Mouse (Mus musculus) small intestine, adult 2 months (tissue): Measurements from ENCODE around the gene Rab33b.

Source experiments
- CTCF ChIP-seq: fragments of 200-500 bp; IDR thresholded peaks from 2 replicates; pipeline ENCODE4 v1.5.1; 2012; ENCODE audit warnings: low read depth, mild to moderate bottlenecking, control low read depth, inconsistent platforms, low read length, moderate library complexity, mixed read lengths; ENCODE audit not compliant: insufficient replicate concordance, insufficient read length; ENCODE audit errors: extremely low read depth
- POLR2A ChIP-seq: fragments of 200-500 bp; IDR thresholded peaks from 2 replicates; pipeline ENCODE4 v1.6.1; 2012; ENCODE audit warnings: low read depth, mild to moderate bottlenecking, control low read depth, inconsistent platforms, low read length, moderate library complexity

DNA sequence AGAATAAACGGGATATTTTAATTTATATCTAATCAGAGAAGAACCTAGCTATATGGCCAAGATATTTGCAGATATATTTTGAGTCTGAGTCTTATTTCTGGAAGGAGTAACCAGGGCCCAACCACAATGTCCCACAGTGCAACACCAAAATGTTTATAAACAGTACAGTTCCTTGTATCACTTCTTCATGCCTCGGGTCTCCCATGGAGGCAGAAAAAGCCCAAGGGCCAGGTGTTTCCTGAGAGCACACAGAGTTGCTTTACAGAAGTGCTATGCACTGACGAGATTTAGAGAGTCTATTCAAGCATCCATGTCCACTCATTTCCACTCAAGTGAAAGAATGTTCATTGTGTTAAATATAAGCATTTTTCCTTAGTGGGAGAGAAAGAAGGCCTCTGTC is 1.8 kb upstream of the Rab33b start:
- TF ChIP-seq POLR2A (no peak), CTCF (no peak)
